Comparison of ENCODE assay signal across 14 mouse cellular contexts in genomic region chr2:152904127-152904643, GRCm38 (mm10). TPM values are rescaled to one million over a fixed set of nuclear protein-coding genes. Genes with fewer than 3 reads are reported as not detected.
DNase-seq lines count a peak whose midpoint lies in the region; ATAC-seq and TF ChIP-seq lines count a peak whose summit lies in the region.
"Had no signal": no experiment of that assay in that cellular context is flagged by ENCODE, and none has a peak within 500 bp of the region (broad histone marks: within the 10 kb centered on the region; RNA-seq: fewer than 3 reads in every experiment).

No protein-coding gene starts in this region.

- TF ChIP-seq POLR2A in MEL (IDR thresholded peaks at IDR 0.05; ENCODE audit: control insufficient read depth in 1 of 2, insufficient read depth in 1 of 2, low read depth in 1 of 2, low read length in 2 of 2, poor library complexity in 1 of 2), result no peak

- 51% methylated on average over 5 of the region's 5 CpGs for WGBS in heart, embryonic 13.5 days
- 59% methylated on average over 5 of the region's 5 CpGs for WGBS in heart, embryonic 12.5 days
- WGBS in intestine, embryonic 15.5 days, result 62% methylated on average over 5 of the region's 5 CpGs

- TF ChIP-seq CTCF in MEL (IDR thresholded peaks at IDR 0.05 in 2 of 3, conservative IDR thresholded peaks at IDR 0.05 in 1 of 3; ENCODE audit: control insufficient read depth in 1 of 3, insufficient read depth in 1 of 3, low read depth in 2 of 3, low read length in 3 of 3, poor library complexity in 1 of 3, severe bottlenecking in 1 of 3), result no peak

- H3K4me2 ChIP-seq in heart, embryonic 13.5 days, result no peak overlapping the region
- H3K4me2 ChIP-seq in heart, embryonic 12.5 days, result no peak overlapping the region
- no peak overlapping the region for H3K4me2 ChIP-seq in intestine, embryonic 15.5 days (replicated peaks)
- H3K4me2 ChIP-seq: forebrain, embryonic 12.5 days; lung, embryonic 15.5 days had no signal

- no peaks in the 10 kb centered on the region for H3K79me2 ChIP-seq in MEL (ENCODE audit: control insufficient read depth, insufficient read depth, low read length, poor library complexity)

- no peak for ATAC-seq in heart, embryonic 13.5 days (ENCODE audit: extremely low read depth, insufficient number of reproducible peaks, low FRiP score, low TSS enrichment)
- no peak for ATAC-seq in heart, embryonic 12.5 days (ENCODE audit: insufficient number of reproducible peaks, low FRiP score)
- peak; percentile 60 for ATAC-seq in megakaryocyte progenitor cell, adult 5-6 weeks (replicated peaks; ENCODE audit: poor library complexity)
- ATAC-seq in intestine, embryonic 15.5 days, result no peak

- no peak overlapping the region for H3K4me3 ChIP-seq in heart, embryonic 13.5 days
- H3K4me3 ChIP-seq in heart, embryonic 12.5 days, result no peak overlapping the region
- no peak overlapping the region for H3K4me3 ChIP-seq in MEL (ENCODE audit: control insufficient read depth in 1 of 2, insufficient read depth in 1 of 2, low read depth in 2 of 2, low read length in 2 of 2)
- H3K4me3 ChIP-seq in intestine, embryonic 15.5 days (replicated peaks), result no peak overlapping the region
- H3K4me3 ChIP-seq: forebrain, embryonic 12.5 days; limb, embryonic 10.5 days; lung, embryonic 15.5 days had no signal

- H3K27me3 ChIP-seq in heart, embryonic 13.5 days (replicated peaks), result peaks cover 2% of the 10 kb centered on the region
- peaks cover 2% of the 10 kb centered on the region; the same call in 1 of the 2 replicates for H3K27me3 ChIP-seq in heart, embryonic 12.5 days (replicated peaks)
- no peaks in the 10 kb centered on the region for H3K27me3 ChIP-seq in MEL (ENCODE audit: control insufficient read depth in 1 of 2, insufficient read depth in 2 of 2, low read length in 2 of 2)
- no peaks in the 10 kb centered on the region for H3K27me3 ChIP-seq in intestine, embryonic 15.5 days (replicated peaks)
- H3K27me3 ChIP-seq: forebrain, embryonic 12.5 days; lung, embryonic 15.5 days had no signal

- peak overlapping the region; percentile 90; the same call in 1 of the 2 replicates for H3K27ac ChIP-seq in heart, embryonic 13.5 days (replicated peaks)
- no peak overlapping the region; the same call in 1 of the 2 replicates for H3K27ac ChIP-seq in heart, embryonic 12.5 days (ENCODE audit: poor library complexity, severe bottlenecking)
- no peak overlapping the region for H3K27ac ChIP-seq in MEL (ENCODE audit: control insufficient read depth, low read depth, low read length)
- no peak overlapping the region for H3K27ac ChIP-seq in intestine, embryonic 15.5 days
- H3K27ac ChIP-seq: forebrain, embryonic 12.5 days; lung, embryonic 15.5 days had no signal

- peaks cover 45% of the 10 kb centered on the region for H3K4me1 ChIP-seq in heart, embryonic 13.5 days
- peaks cover 48% of the 10 kb centered on the region for H3K4me1 ChIP-seq in heart, embryonic 12.5 days (replicated peaks)
- H3K4me1 ChIP-seq in MEL (ENCODE audit: control insufficient read depth in 1 of 2, insufficient read depth in 2 of 2, low read length in 2 of 2), result no peaks in the 10 kb centered on the region
- peaks cover 16% of the 10 kb centered on the region for H3K4me1 ChIP-seq in intestine, embryonic 15.5 days (replicated peaks)

- H3K9ac ChIP-seq in heart, embryonic 13.5 days, result 0 out of 2 replicates have a peak overlapping the region, but pooled peaks have one; percentile 16
- H3K9ac ChIP-seq in heart, embryonic 12.5 days, result no peak overlapping the region
- H3K9ac ChIP-seq in MEL (ENCODE audit: control insufficient read depth, low read depth, low read length, poor library complexity, severe bottlenecking), result no peak overlapping the region
- H3K9ac ChIP-seq in intestine, embryonic 15.5 days, result no peak overlapping the region
- H3K9ac ChIP-seq: forebrain, embryonic 12.5 days; lung, embryonic 15.5 days had no signal

- peak; percentile 15 for DNase-seq in MEL (ENCODE audit: low read depth, low spot score)
- DNase-seq in gastrocnemius, adult 8-10 months (ENCODE audit: low spot score in 2 of 2), result peak; percentile 72 to 81
- DNase-seq in right cerebral cortex, postnatal 25 days, result no peak
- no peak for DNase-seq in right cerebral cortex, postnatal 10 days (ENCODE audit: low spot score in 2 of 2)
- DNase-seq: kidney, postnatal 14 days had no signal

- TF ChIP-seq RAD21 in MEL (IDR thresholded peaks at IDR 0.05; ENCODE audit: low read depth, low read length), result no peak

- H3K9me3 ChIP-seq in heart, embryonic 13.5 days, result no peaks in the 10 kb centered on the region
- no peaks in the 10 kb centered on the region for H3K9me3 ChIP-seq in heart, embryonic 12.5 days (replicated peaks)
- no peaks in the 10 kb centered on the region for H3K9me3 ChIP-seq in MEL (replicated peaks; ENCODE audit: insufficient read depth, low read length)
- H3K9me3 ChIP-seq in intestine, embryonic 15.5 days, result no peaks in the 10 kb centered on the region
- H3K9me3 ChIP-seq: forebrain, embryonic 12.5 days; limb, embryonic 10.5 days; lung, embryonic 15.5 days had no signal

- TF ChIP-seq EP300 in MEL (IDR thresholded peaks at IDR 0.05; ENCODE audit: low read depth in 1 of 2, low read length in 2 of 2), result no peak

- H3K36me3 ChIP-seq in heart, embryonic 13.5 days, result peaks cover 9% of the 10 kb centered on the region
- peaks cover 7% of the 10 kb centered on the region; the same call in 1 of the 2 replicates for H3K36me3 ChIP-seq in heart, embryonic 12.5 days
- no peaks in the 10 kb centered on the region for H3K36me3 ChIP-seq in MEL (ENCODE audit: control insufficient read depth in 1 of 2, insufficient read depth in 2 of 2, low read length in 2 of 2)
- H3K36me3 ChIP-seq in intestine, embryonic 15.5 days, result no peaks in the 10 kb centered on the region
- H3K36me3 ChIP-seq: forebrain, embryonic 12.5 days; lung, embryonic 15.5 days had no signal

TF ChIP-seq in MEL, 35 proteins besides CTCF, POLR2A, EP300 and RAD21 (continues in another document):
- TF ChIP-seq MAFK (IDR thresholded peaks at IDR 0.05; ENCODE audit: borderline replicate concordance, low read depth, low read length) (no peak), KAT2A (conservative IDR thresholded peaks at IDR 0.05; ENCODE audit: low read depth, low read length) (no peak)

RNA-seq across cellular contexts. Expression of gene Mylk2, which starts 7.0 kb away (rescaled TPM):
- 0.19 and 0.29 TPM in 2 replicates for polyA plus RNA-seq in heart, embryonic 13.5 days (2015; fragmentation: Nextera tagmentation; extraction: Ambion mirVana)
- polyA plus RNA-seq in heart, embryonic 12.5 days (2016; fragmentation: Nextera tagmentation; extraction: Ambion mirVana), result 0.05 and 0.12 TPM in 2 replicates
- not detected in 2 replicates for total RNA-seq in MEL (2012; rRNA removed)
- not detected for polyA plus RNA-seq in MEL (2012; ENCODE audit: insufficient read depth in 1 of 2, insufficient read length in 2 of 2, low read depth in 1 of 2, low replicate concordance in 2 of 2, missing spikeins in 1 of 2)
- 100 to 1,000 TPM; 731 to 847 (median 747) TPM for total RNA-seq in gastrocnemius, adult 8-10 months (2022)
- total RNA-seq in megakaryocyte progenitor cell, adult 5-6 weeks (2015), result not detected in 2 replicates
- not detected in 2 replicates for total RNA-seq in megakaryocyte progenitor cell, adult 5-6 weeks (2017)
- 0.06 TPM in 1 of 2 replicates, not detected in the other for polyA plus RNA-seq in intestine, embryonic 15.5 days (2015; fragmentation: Nextera tagmentation; extraction: Ambion mirVana)
- polyA plus RNA-seq: forebrain, embryonic 12.5 days; hindbrain, embryonic 11.5 days; limb, embryonic 10.5 days; testis, adult 2 months had no signal

RNA-seq across cellular contexts. Expression of gene Foxs1, which starts 28.8 kb away (rescaled TPM):
- 2.5 and 2.7 TPM in 2 replicates for polyA plus RNA-seq in heart, embryonic 13.5 days (2015; fragmentation: Nextera tagmentation; extraction: Ambion mirVana)
- 0.86 and 1.1 TPM in 2 replicates for polyA plus RNA-seq in heart, embryonic 12.5 days (2016; fragmentation: Nextera tagmentation; extraction: Ambion mirVana)
- total RNA-seq in MEL (2012; rRNA removed), result not detected in 2 replicates
- not detected for polyA plus RNA-seq in MEL (2012; ENCODE audit: insufficient read depth in 1 of 2, insufficient read length in 2 of 2, low read depth in 1 of 2, low replicate concordance in 2 of 2, missing spikeins in 1 of 2)
- total RNA-seq in gastrocnemius, adult 8-10 months (2022), result under 1 TPM; 0.24 to 0.94 (median 0.51) TPM
- not detected in 2 replicates for total RNA-seq in megakaryocyte progenitor cell, adult 5-6 weeks (2015)
- not detected in 2 replicates for total RNA-seq in megakaryocyte progenitor cell, adult 5-6 weeks (2017)
- 3.1 and 3.9 TPM in 2 replicates for polyA plus RNA-seq in intestine, embryonic 15.5 days (2015; fragmentation: Nextera tagmentation; extraction: Ambion mirVana)

RNA-seq across cellular contexts. Expression of gene Dusp15, which starts 47.3 kb away (rescaled TPM):
- polyA plus RNA-seq in heart, embryonic 13.5 days (2015; fragmentation: Nextera tagmentation; extraction: Ambion mirVana), result 0.15 and 0.51 TPM in 2 replicates
- polyA plus RNA-seq in heart, embryonic 12.5 days (2016; fragmentation: Nextera tagmentation; extraction: Ambion mirVana), result 0.10 TPM in 1 of 2 replicates, not detected in the other
- not detected in 2 replicates for total RNA-seq in MEL (2012; rRNA removed)
- not detected for polyA plus RNA-seq in MEL (2012; ENCODE audit: insufficient read depth in 1 of 2, insufficient read length in 2 of 2, low read depth in 1 of 2, low replicate concordance in 2 of 2, missing spikeins in 1 of 2)
- under 1 TPM in 3 of 4 experiments, not detected in 1; 0.16 to 0.62 (median 0.39) TPM for total RNA-seq in gastrocnemius, adult 8-10 months (2022)
- not detected in 2 replicates for total RNA-seq in megakaryocyte progenitor cell, adult 5-6 weeks (2015)
- not detected in 2 replicates for total RNA-seq in megakaryocyte progenitor cell, adult 5-6 weeks (2017)
- polyA plus RNA-seq in intestine, embryonic 15.5 days (2015; fragmentation: Nextera tagmentation; extraction: Ambion mirVana), result 0.14 and 0.36 TPM in 2 replicates

RNA-seq across cellular contexts. Expression of gene Tpx2, which starts 56.4 kb away (rescaled TPM):
- polyA plus RNA-seq in heart, embryonic 13.5 days (2015; fragmentation: Nextera tagmentation; extraction: Ambion mirVana), result 51.1 and 55.5 TPM in 2 replicates
- polyA plus RNA-seq in heart, embryonic 12.5 days (2016; fragmentation: Nextera tagmentation; extraction: Ambion mirVana), result 65.6 and 74.1 TPM in 2 replicates
- 59.3 and 68.3 TPM in 2 replicates for total RNA-seq in MEL (2012; rRNA removed)
- 100 to 1,000 TPM in 1 of 2 experiments, not detected in 1; 131 TPM for polyA plus RNA-seq in MEL (2012; ENCODE audit: insufficient read depth in 1 of 2, insufficient read length in 2 of 2, low read depth in 1 of 2, low replicate concordance in 2 of 2, missing spikeins in 1 of 2)
- total RNA-seq in gastrocnemius, adult 8-10 months (2022), result 1 to 10 TPM; 1.1 to 4.8 (median 3.1) TPM
- 104 and 111 TPM in 2 replicates for total RNA-seq in megakaryocyte progenitor cell, adult 5-6 weeks (2015)
- total RNA-seq in megakaryocyte progenitor cell, adult 5-6 weeks (2017), result 112 and 114 TPM in 2 replicates
- polyA plus RNA-seq in intestine, embryonic 15.5 days (2015; fragmentation: Nextera tagmentation; extraction: Ambion mirVana), result 60.1 and 67.6 TPM in 2 replicates

RNA-seq across cellular contexts. Expression of gene Ttll9, which starts 58.1 kb away (rescaled TPM):
- polyA plus RNA-seq in heart, embryonic 13.5 days (2015; fragmentation: Nextera tagmentation; extraction: Ambion mirVana), result 0.23 and 0.44 TPM in 2 replicates
- polyA plus RNA-seq in heart, embryonic 12.5 days (2016; fragmentation: Nextera tagmentation; extraction: Ambion mirVana), result 0.24 and 0.38 TPM in 2 replicates
- 0.10 and 0.19 TPM in 2 replicates for total RNA-seq in MEL (2012; rRNA removed)
- under 1 TPM in 1 of 2 experiments, not detected in 1; 0.07 TPM for polyA plus RNA-seq in MEL (2012; ENCODE audit: insufficient read depth in 1 of 2, insufficient read length in 2 of 2, low read depth in 1 of 2, low replicate concordance in 2 of 2, missing spikeins in 1 of 2)
- not detected for total RNA-seq in gastrocnemius, adult 8-10 months (2022)
- total RNA-seq in megakaryocyte progenitor cell, adult 5-6 weeks (2015), result 1.8 and 2.1 TPM in 2 replicates
- total RNA-seq in megakaryocyte progenitor cell, adult 5-6 weeks (2017), result 1.6 TPM in 2 replicates
- 0.18 TPM in 1 of 2 replicates, not detected in the other for polyA plus RNA-seq in intestine, embryonic 15.5 days (2015; fragmentation: Nextera tagmentation; extraction: Ambion mirVana)

Comparison
In these comparisons a context has a peak if more than half of its experiments do, and no peak if none do; other contexts are left out.
1. DNase-seq: peak in MEL (single experiment) and gastrocnemius, adult 8-10 months (2 of 2); none in right cerebral cortex, postnatal 25 days (single experiment) and right cerebral cortex, postnatal 10 days (0 of 2).